Mouse (Mus musculus) midbrain, postnatal 0 days (tissue): ENCODE data around the gene Hist1h2bg. TPM values are rescaled to one million over a fixed set of nuclear protein-coding genes. Genes with fewer than 3 reads are reported as not detected.
"Not testable (repeated sequence)": the region's sequence is repeated elsewhere in the genome, so short reads cannot be mapped to it uniquely, and the experiment has no call there.

Source experiments
- ATAC-seq: fragments of 200-750 bp; cut with Nextera tagmentation; 2 replicates; pipeline ENCODE4 v1.8.0; 2017; ENCODE audit warnings: moderate number of reproducible peaks, mild to moderate bottlenecking, moderate TSS enrichment, moderate library complexity; ENCODE audit not compliant: low FRiP score
- DNase-seq: peaks from one replicate; pipeline ENCODE4 v3.0.0-alpha.2; 2015; ENCODE audit warnings: low spot score
- H3K27ac ChIP-seq: fragments of 300-500 bp; sonication (generic); 2 replicates; pipeline ENCODE4 v1.5.1; 2014; ENCODE audit warnings: low read depth, mild to moderate bottlenecking, low read length, mixed read lengths
- H3K27me3 ChIP-seq: fragments of 300-500 bp; sonication (generic); 2 replicates; pipeline ENCODE4 v1.6.1; 2014; ENCODE audit warnings: low read length, control low read depth, mixed read lengths; ENCODE audit not compliant: insufficient read depth
- H3K36me3 ChIP-seq: fragments of 300-500 bp; sonication (generic); 2 replicates; pipeline ENCODE4 v1.6.1; 2014; ENCODE audit warnings: low read length, control low read depth, mixed read lengths; ENCODE audit not compliant: insufficient read depth
- H3K4me1 ChIP-seq: fragments of 300-500 bp; sonication (generic); 2 replicates; pipeline ENCODE4 v1.6.1; 2014; ENCODE audit warnings: mild to moderate bottlenecking, control low read depth, antibody characterized with exemption, low read length, mixed read lengths; ENCODE audit not compliant: insufficient read depth
- H3K4me2 ChIP-seq: fragments of 300-500 bp; sonication (generic); 2 replicates; pipeline ENCODE4 v1.6.1; 2014; ENCODE audit warnings: low read depth, mild to moderate bottlenecking, low read length, mixed read lengths; ENCODE audit not compliant: poor library complexity, severe bottlenecking
- H3K4me3 ChIP-seq: fragments of 300-500 bp; sonication (generic); 2 replicates; pipeline ENCODE4 v1.5.1; 2014; ENCODE audit warnings: low read depth, mild to moderate bottlenecking, low read length, moderate library complexity
- H3K9ac ChIP-seq: fragments of 300-500 bp; sonication (generic); replicated peaks from 2 replicates; pipeline ENCODE4 v1.6.1; 2014; ENCODE audit warnings: mild to moderate bottlenecking, low read length, moderate library complexity, mixed read lengths; ENCODE audit not compliant: poor library complexity, severe bottlenecking
- H3K9me3 ChIP-seq: fragments of 300-500 bp; sonication (generic); 2 replicates; pipeline ENCODE4 v1.6.1; 2016; ENCODE audit warnings: low read length, control low read depth
- CTCF ChIP-seq: IDR thresholded peaks from 2 replicates; pipeline ENCODE4 v1.5.1; 2016; ENCODE audit warnings: antibody characterized with exemption, mild to moderate bottlenecking
- WGBS: fragments of 180-500 bp; shearing (Covaris S2); extraction: QIAGEN DNeasy Blood & Tissue Kit; methylation state at CpG from one replicate; pipeline ENCODE4 v1.1.7; 2014; 5-methylcytosine and 5-hydroxymethylcytosine counted together
- polyA plus RNA-seq: library from polyadenylated mRNA; unstranded; fragments of >200 nt; fragmentation: Nextera tagmentation; extraction: Ambion mirVana; gene quantifications from 2 replicates; pipeline ENCODE4 v1.2.1, GENCODE M21; 2015
- total RNA-seq: library from RNA; depleted of rRNA; stranded (reverse); fragments of >200 nt; gene quantifications from 2 replicates; pipeline ENCODE4 v1.2.3, GENCODE M21; 2014

Gene Hist1h2bg
- total and polyA plus RNA-seq, 2 experiments from 2014 or later, result 2.8 to 572 TPM

DNA sequence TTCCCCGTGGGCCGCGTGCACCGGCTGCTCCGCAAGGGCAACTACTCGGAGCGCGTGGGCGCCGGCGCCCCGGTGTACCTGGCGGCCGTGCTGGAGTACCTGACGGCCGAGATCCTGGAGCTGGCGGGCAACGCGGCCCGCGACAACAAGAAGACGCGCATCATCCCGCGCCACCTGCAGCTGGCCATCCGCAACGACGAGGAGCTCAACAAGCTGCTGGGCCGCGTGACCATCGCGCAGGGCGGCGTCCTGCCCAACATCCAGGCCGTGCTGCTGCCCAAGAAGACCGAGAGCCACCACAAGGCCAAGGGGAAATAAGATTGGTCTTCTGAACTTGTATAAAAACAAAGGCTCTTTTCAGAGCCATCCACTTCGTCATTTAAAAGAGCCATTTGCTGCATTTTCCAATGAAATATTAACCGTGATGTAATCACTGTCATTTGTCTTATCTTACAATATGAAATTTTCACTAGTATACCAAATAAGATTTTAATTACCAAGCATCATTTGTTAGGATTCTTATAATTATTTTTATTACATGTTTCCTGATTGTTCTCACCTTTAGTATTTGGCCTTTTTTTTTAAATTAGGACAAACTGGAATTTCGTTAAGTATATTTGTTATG is 3.5 kb downstream of the Hist1h2bg start:
- H3K4me3 ChIP-seq, result peak overlapping the region; percentile 30
- H3K36me3 ChIP-seq, H3K9me3 ChIP-seq, H3K27me3 ChIP-seq, H3K9ac ChIP-seq, H3K4me1 ChIP-seq, DNase-seq: not testable (repeated sequence)
- peak; percentile 45 for ATAC-seq
- H3K4me2 ChIP-seq, result peak overlapping the region; percentile 54
- H3K27ac ChIP-seq, result peak overlapping the region; percentile 67
- under 1% methylated on average over 6 of the region's 39 CpGs for WGBS

DNA sequence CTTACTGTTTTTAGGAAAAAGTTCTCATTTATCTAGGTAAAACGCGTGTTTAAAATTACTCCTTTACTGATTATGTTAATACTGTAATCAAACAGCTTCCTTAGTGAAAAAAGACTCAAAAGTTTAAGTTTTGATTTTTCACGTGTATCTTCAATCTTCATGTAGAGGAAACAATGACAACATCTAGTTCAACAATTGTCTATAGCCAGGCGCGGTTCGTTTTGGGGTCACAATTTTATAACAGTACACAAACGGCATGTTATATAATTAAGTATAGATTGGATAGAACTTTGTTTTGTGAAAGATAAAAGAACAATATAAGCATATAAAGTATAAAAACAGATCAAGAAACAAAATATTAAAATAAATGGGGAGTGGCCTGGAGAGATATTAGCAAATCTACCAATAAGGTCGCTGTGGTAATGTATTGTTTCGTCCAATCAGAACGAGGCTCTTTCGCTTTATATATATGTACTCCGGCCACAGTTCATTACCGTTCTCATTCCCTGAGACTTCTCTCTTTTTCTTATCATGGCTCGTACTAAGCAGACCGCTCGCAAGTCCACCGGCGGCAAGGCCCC is 4.2 kb downstream of the Hist1h2bg start, which contains the start of gene Hist1h3d:
Gene Hist1h3d (plus strand): TSS at position 493 of the 581 bp plus-strand sequence.
- ATAC-seq, result peak; percentile 63
- 0 out of 2 replicates have a peak within 1 kb of the TSS, but pooled peaks have one; percentile 33 for H3K9ac ChIP-seq
- WGBS, result under 1% methylated on average over 18 of the region's 18 CpGs

DNA sequence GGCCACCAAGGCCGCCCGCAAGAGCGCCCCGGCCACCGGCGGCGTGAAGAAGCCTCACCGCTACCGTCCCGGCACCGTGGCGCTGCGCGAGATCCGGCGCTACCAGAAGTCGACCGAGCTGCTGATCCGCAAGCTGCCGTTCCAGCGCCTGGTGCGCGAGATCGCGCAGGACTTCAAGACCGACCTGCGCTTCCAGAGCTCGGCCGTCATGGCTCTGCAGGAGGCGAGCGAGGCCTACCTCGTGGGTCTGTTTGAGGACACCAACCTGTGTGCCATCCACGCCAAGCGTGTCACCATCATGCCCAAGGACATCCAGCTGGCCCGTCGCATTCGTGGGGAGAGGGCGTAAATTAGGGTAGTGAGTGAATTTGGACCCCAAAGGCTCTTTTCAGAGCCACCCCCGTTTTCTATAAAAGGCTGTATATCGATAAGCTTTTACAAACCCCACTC is 4.7 kb downstream of the Hist1h2bg start:
- not testable (repeated sequence) for DNase-seq, H3K27me3 ChIP-seq, H3K4me1 ChIP-seq, ATAC-seq, H3K36me3 ChIP-seq, H3K9me3 ChIP-seq
- WGBS, result 0% methylated on average over 9 of the region's 40 CpGs
- Histone ChIP-seq H3K9ac (0 out of 2 replicates have a peak overlapping the region, but pooled peaks have one; percentile 33), H3K4me2 (peak overlapping the region; percentile 53), H3K27ac (peak overlapping the region; percentile 47; the same call in 1 of the 2 replicates), H3K4me3 (peak overlapping the region; percentile 38)

More for the DNA sequence above, 4.2 kb downstream of the Hist1h2bg start, which contains the start of gene Hist1h3d:
- TF ChIP-seq CTCF, result no peak
- H3K4me2 ChIP-seq, result peak within 1 kb of the TSS; percentile 53
- no peaks in the 10 kb centered on the region for H3K27me3 ChIP-seq
- no peaks in the 10 kb centered on the region for H3K36me3 ChIP-seq
- DNase-seq, result peak; percentile 93
- H3K9me3 ChIP-seq, result no peaks in the 10 kb centered on the region
- H3K4me3 ChIP-seq, result peak within 1 kb of the TSS; percentile 38
- H3K4me1 ChIP-seq, result 0 out of 2 replicates have a peak, but pooled peaks cover 8% of the 10 kb centered on the region
- H3K27ac ChIP-seq, result peak within 1 kb of the TSS; percentile 67

DNA sequence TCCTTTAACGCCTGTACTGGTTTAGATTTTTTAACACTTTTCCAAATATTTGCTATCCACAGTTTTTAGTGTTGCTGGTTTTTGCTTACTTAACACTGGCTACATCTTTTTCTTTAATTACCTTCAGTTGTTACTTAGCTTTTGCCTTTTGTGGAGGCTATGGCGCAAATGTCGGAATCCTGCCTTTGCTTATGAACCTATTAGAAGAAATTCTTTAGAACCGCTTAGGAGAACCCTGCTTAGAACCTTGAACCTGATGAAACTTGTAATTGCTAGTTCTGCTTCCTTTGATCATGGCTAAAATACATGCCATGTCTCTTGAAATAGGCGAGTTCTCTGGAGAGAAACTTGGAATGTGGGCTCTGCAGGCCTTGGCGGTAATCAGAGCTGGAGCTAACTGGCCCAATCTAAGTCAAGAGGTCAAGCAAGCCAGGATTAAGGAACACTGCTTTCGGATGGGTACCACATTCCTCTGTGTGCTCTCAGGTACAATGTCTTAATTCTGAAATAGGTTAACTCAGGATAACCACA is 5.2 kb downstream of the Hist1h2bg start:
- peak overlapping the region; percentile 38 for H3K4me3 ChIP-seq
- H3K4me2 ChIP-seq, result peak overlapping the region; percentile 53
- TF ChIP-seq CTCF, result no peak
- ATAC-seq (no peak), DNase-seq (no peak)
- no peaks in the 10 kb centered on the region for H3K27me3 ChIP-seq
- H3K9me3 ChIP-seq, result no peaks in the 10 kb centered on the region
- no peak overlapping the region for H3K9ac ChIP-seq
- H3K36me3 ChIP-seq, result no peaks in the 10 kb centered on the region
- H3K4me1 ChIP-seq, result 0 out of 2 replicates have a peak, but pooled peaks cover 8% of the 10 kb centered on the region
- 10% methylated on average over 7 of the region's 7 CpGs for WGBS
- H3K27ac ChIP-seq, result no peak overlapping the region

DNA sequence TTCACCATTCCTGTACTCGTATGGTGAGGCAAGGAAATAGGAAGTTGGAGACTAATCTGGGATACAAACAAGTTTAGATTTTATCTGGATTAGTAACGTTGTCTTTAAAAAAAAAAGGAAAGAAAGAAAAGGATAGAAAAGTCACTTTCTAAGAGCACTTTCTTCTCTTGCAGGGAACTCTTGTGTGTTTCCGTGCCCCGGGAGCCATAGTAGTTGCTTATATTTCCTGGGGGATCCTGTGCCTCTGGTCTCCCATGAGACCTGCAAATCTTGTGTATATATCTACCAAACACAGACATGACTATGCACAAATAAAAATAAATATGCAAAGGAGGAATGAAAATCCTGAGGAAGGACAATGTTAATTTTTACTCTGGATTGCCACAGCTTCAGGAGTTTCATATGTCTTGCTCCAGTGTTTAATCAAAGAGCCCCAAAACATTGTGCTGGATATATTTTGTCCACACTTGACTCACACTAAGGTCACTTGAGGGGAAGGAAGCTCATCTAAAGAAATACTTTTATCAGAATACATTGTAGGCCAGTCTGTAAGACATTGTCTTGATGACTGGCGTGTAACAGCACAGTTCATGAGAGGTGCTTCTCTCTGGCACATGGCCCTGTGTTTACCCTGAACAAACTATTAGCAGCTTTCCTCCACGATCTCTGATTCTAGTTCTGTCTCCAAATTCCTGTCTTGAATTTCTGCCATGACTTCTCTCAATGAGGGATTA is 5.9 kb downstream of the Hist1h2bg start:
- TF ChIP-seq CTCF, result no peak
- Histone ChIP-seq H3K27ac (no peak overlapping the region), H3K9ac (no peak overlapping the region), H3K9me3 (no peaks in the 10 kb centered on the region), H3K36me3 (no peaks in the 10 kb centered on the region), H3K4me3 (no peak overlapping the region), H3K27me3 (no peaks in the 10 kb centered on the region), H3K4me2 (0 out of 2 replicates have a peak overlapping the region, but pooled peaks have one; percentile 53), H3K4me1 (peaks cover 10% of the 10 kb centered on the region; the same call in 1 of the 2 replicates)
- DNase-seq, result no peak
- no peak for ATAC-seq
- WGBS, result 55% methylated on average over 6 of the region's 6 CpGs
